ENCODE assay signal across 23 mouse cellular contexts in genomic region chr13:23887026-23887725, GRCm38 (mm10). TPM values are rescaled to one million over a fixed set of nuclear protein-coding genes. Genes with fewer than 3 reads are reported as not detected.
DNase-seq lines count a peak whose midpoint lies in the region; ATAC-seq lines count a peak whose summit lies in the region.
"Had no signal": no experiment of that assay in that cellular context is flagged by ENCODE, and none has a peak within 500 bp of the region (broad histone marks: within the 10 kb centered on the region; RNA-seq: fewer than 3 reads in every experiment).

No protein-coding gene starts in this region.

- H3K36me3 ChIP-seq in liver, embryonic 13.5 days, result no peaks in the 10 kb centered on the region
- H3K36me3 ChIP-seq in liver, embryonic 15.5 days (replicated peaks), result no peaks in the 10 kb centered on the region
- H3K36me3 ChIP-seq: embryonic facial prominence, embryonic 10.5 days; heart, embryonic 13.5 days; hindbrain, embryonic 12.5 days had no signal

- no peak overlapping the region for H3K4me2 ChIP-seq in liver, embryonic 13.5 days
- H3K4me2 ChIP-seq in liver, embryonic 15.5 days, result no peak overlapping the region
- H3K4me2 ChIP-seq: forebrain, embryonic 13.5 days; heart, embryonic 13.5 days; hindbrain, embryonic 12.5 days had no signal

- ATAC-seq in liver, embryonic 13.5 days (ENCODE audit: low read depth), result peak; percentile 71
- peak; percentile 62; the same call in 1 of the 2 replicates for ATAC-seq in liver, embryonic 15.5 days (ENCODE audit: insufficient read depth)
- ATAC-seq in megakaryocyte progenitor cell, adult 5-6 weeks (replicated peaks; ENCODE audit: poor library complexity), result peak; percentile 47
- ATAC-seq: forebrain, embryonic 13.5 days; forebrain, postnatal 0 days had no signal

- WGBS in liver, embryonic 13.5 days (ENCODE audit: insufficient replicate concordance), result 63% methylated on average over 3 of the region's 3 CpGs
- 60% methylated on average over 3 of the region's 3 CpGs for WGBS in liver, embryonic 15.5 days (ENCODE audit: insufficient replicate concordance)

- DNase-seq in liver, embryonic 13.5 days, result peak; percentile 11
- DNase-seq in liver, result no peak
- peak; percentile 23 for DNase-seq in c-Kit-positive CD71-positive TER-119-positive erythroid progenitor cells, embryonic 14.5 days (ENCODE audit: low spot score)
- no peak for DNase-seq in left cerebral cortex, adult 9 months (ENCODE audit: low spot score in 2 of 2)
- no peak for DNase-seq in adrenal gland, postnatal 10 days
- DNase-seq: adrenal gland, postnatal 14 days; cerebellum, adult 2 months; cerebellum, postnatal 10 days; forebrain, postnatal 0 days; gastrocnemius, postnatal 14 days; heart, postnatal 36 days had no signal

- H3K27me3 ChIP-seq in liver, embryonic 13.5 days, result no peaks in the 10 kb centered on the region
- H3K27me3 ChIP-seq in liver, embryonic 15.5 days, result no peaks in the 10 kb centered on the region
- H3K27me3 ChIP-seq: forebrain, embryonic 13.5 days; heart, embryonic 13.5 days; hindbrain, embryonic 12.5 days had no signal

- no peaks in the 10 kb centered on the region for H3K9me3 ChIP-seq in liver, embryonic 13.5 days (replicated peaks)
- no peaks in the 10 kb centered on the region for H3K9me3 ChIP-seq in liver, embryonic 15.5 days (replicated peaks)
- H3K9me3 ChIP-seq: embryonic facial prominence, embryonic 10.5 days; forebrain, embryonic 13.5 days; heart, embryonic 13.5 days; hindbrain, embryonic 12.5 days had no signal

- no peak overlapping the region for H3K4me3 ChIP-seq in liver, embryonic 13.5 days (replicated peaks)
- H3K4me3 ChIP-seq in liver, embryonic 15.5 days (replicated peaks), result no peak overlapping the region
- H3K4me3 ChIP-seq: embryonic facial prominence, embryonic 10.5 days; forebrain, embryonic 13.5 days; heart, embryonic 13.5 days; hindbrain, embryonic 12.5 days had no signal

- H3K4me1 ChIP-seq in liver, embryonic 13.5 days (replicated peaks), result peaks cover 12% of the 10 kb centered on the region; the same call in 1 of the 2 replicates
- H3K4me1 ChIP-seq in liver, embryonic 15.5 days (replicated peaks), result 0 out of 2 replicates have a peak, but pooled peaks cover 7% of the 10 kb centered on the region
- H3K4me1 ChIP-seq: forebrain, embryonic 13.5 days; heart, embryonic 13.5 days; hindbrain, embryonic 12.5 days had no signal

- no peak overlapping the region for H3K27ac ChIP-seq in liver, embryonic 13.5 days
- H3K27ac ChIP-seq in liver, embryonic 15.5 days (replicated peaks), result no peak overlapping the region
- H3K27ac ChIP-seq: embryonic facial prominence, embryonic 10.5 days; forebrain, embryonic 13.5 days; heart, embryonic 13.5 days; hindbrain, embryonic 12.5 days had no signal

- no peak overlapping the region for H3K9ac ChIP-seq in liver, embryonic 13.5 days
- no peak overlapping the region for H3K9ac ChIP-seq in liver, embryonic 15.5 days
- H3K9ac ChIP-seq: forebrain, embryonic 13.5 days; forebrain, postnatal 0 days; heart, embryonic 13.5 days; hindbrain, embryonic 12.5 days had no signal

RNA-seq across cellular contexts. Expression of gene Slc17a1, which starts 19.6 kb away (rescaled TPM):
- polyA plus RNA-seq in liver, embryonic 13.5 days (2015; fragmentation: Nextera tagmentation; extraction: Ambion mirVana), result 0.05 TPM in 1 of 2 replicates, not detected in the other
- 0.32 and 0.59 TPM in 2 replicates for polyA plus RNA-seq in liver, embryonic 15.5 days (2015; fragmentation: Nextera tagmentation; extraction: Ambion mirVana)
- total RNA-seq in megakaryocyte progenitor cell, adult 5-6 weeks (2015), result not detected in 2 replicates
- not detected in 2 replicates for total RNA-seq in megakaryocyte progenitor cell, adult 5-6 weeks (2017)
- total RNA-seq in adrenal gland, postnatal 10 days (2021), result 1 to 10 TPM in 1 of 2 experiments, under 1 TPM in 1; 0.67 to 1.5 TPM
- total RNA-seq: forebrain, postnatal 0 days; gastrocnemius, adult 18-20 months; gastrocnemius, postnatal 14 days; heart, postnatal 36 days; MEL had no signal
- polyA plus RNA-seq: C2C12; cerebellum, adult 2 months; embryonic facial prominence, embryonic 10.5 days; embryonic facial prominence, embryonic 14.5 days; forebrain, embryonic 13.5 days; forebrain, postnatal 0 days; heart, embryonic 13.5 days; heart, postnatal 0 days; hindbrain, embryonic 12.5 days had no signal

RNA-seq across cellular contexts. Expression of gene Slc17a4, which starts 27.6 kb away (rescaled TPM):
- polyA plus RNA-seq in liver, embryonic 13.5 days (2015; fragmentation: Nextera tagmentation; extraction: Ambion mirVana), result 0.06 and 0.07 TPM in 2 replicates
- polyA plus RNA-seq in liver, embryonic 15.5 days (2015; fragmentation: Nextera tagmentation; extraction: Ambion mirVana), result 0.09 and 0.24 TPM in 2 replicates
- total RNA-seq in megakaryocyte progenitor cell, adult 5-6 weeks (2015), result not detected in 2 replicates
- total RNA-seq in megakaryocyte progenitor cell, adult 5-6 weeks (2017), result 0.33 TPM in 1 of 2 replicates, not detected in the other
- 1 to 10 TPM; 3.3 to 5.6 TPM for total RNA-seq in adrenal gland, postnatal 10 days (2021)
- total RNA-seq: forebrain, postnatal 0 days; gastrocnemius, postnatal 14 days; heart, postnatal 36 days; MEL had no signal
- polyA plus RNA-seq: C2C12; cerebellum, adult 2 months; embryonic facial prominence, embryonic 10.5 days; forebrain, embryonic 13.5 days; forebrain, postnatal 0 days; heart, embryonic 13.5 days; heart, postnatal 0 days had no signal

RNA-seq across cellular contexts. Expression of gene Hist1h2ba, which starts 46.8 kb away (rescaled TPM):
- polyA plus RNA-seq in liver, embryonic 13.5 days (2015; fragmentation: Nextera tagmentation; extraction: Ambion mirVana), result not detected in 2 replicates
- polyA plus RNA-seq in liver, embryonic 15.5 days (2015; fragmentation: Nextera tagmentation; extraction: Ambion mirVana), result not detected in 2 replicates
- total RNA-seq in megakaryocyte progenitor cell, adult 5-6 weeks (2015), result not detected in 2 replicates
- not detected in 2 replicates for total RNA-seq in megakaryocyte progenitor cell, adult 5-6 weeks (2017)
- total RNA-seq in adrenal gland, postnatal 10 days (2021), result not detected
- total RNA-seq: adrenal gland, postnatal 14 days; forebrain, postnatal 0 days; gastrocnemius, adult 18-20 months; gastrocnemius, postnatal 14 days; heart, postnatal 36 days; MEL had no signal
- polyA plus RNA-seq: C2C12; cerebellum, adult 2 months; embryonic facial prominence, embryonic 10.5 days; embryonic facial prominence, embryonic 14.5 days; forebrain, embryonic 13.5 days; forebrain, postnatal 0 days; gonadal fat pad, adult 2 months; heart, embryonic 13.5 days; heart, postnatal 0 days; hindbrain, embryonic 12.5 days had no signal

RNA-seq across cellular contexts. Expression of gene Hist1h2aa, which starts 47.1 kb away (rescaled TPM):
- not detected in 2 replicates for polyA plus RNA-seq in liver, embryonic 13.5 days (2015; fragmentation: Nextera tagmentation; extraction: Ambion mirVana)
- polyA plus RNA-seq in liver, embryonic 15.5 days (2015; fragmentation: Nextera tagmentation; extraction: Ambion mirVana), result not detected in 2 replicates
- total RNA-seq in megakaryocyte progenitor cell, adult 5-6 weeks (2015), result not detected in 2 replicates
- not detected in 2 replicates for total RNA-seq in megakaryocyte progenitor cell, adult 5-6 weeks (2017)
- total RNA-seq in adrenal gland, postnatal 10 days (2021), result not detected
- total RNA-seq: adrenal gland, postnatal 14 days; forebrain, postnatal 0 days; gastrocnemius, adult 18-20 months; gastrocnemius, postnatal 14 days; heart, postnatal 36 days; MEL had no signal
- polyA plus RNA-seq: C2C12; cerebellum, adult 2 months; embryonic facial prominence, embryonic 10.5 days; embryonic facial prominence, embryonic 14.5 days; forebrain, embryonic 13.5 days; forebrain, postnatal 0 days; gonadal fat pad, adult 2 months; heart, embryonic 13.5 days; heart, postnatal 0 days; hindbrain, embryonic 12.5 days had no signal

RNA-seq across cellular contexts. Expression of gene Slc17a3, which starts 47.9 kb away (rescaled TPM):
- 2.3 and 3.1 TPM in 2 replicates for polyA plus RNA-seq in liver, embryonic 13.5 days (2015; fragmentation: Nextera tagmentation; extraction: Ambion mirVana)
- polyA plus RNA-seq in liver, embryonic 15.5 days (2015; fragmentation: Nextera tagmentation; extraction: Ambion mirVana), result 6.5 and 7.5 TPM in 2 replicates
- 0.39 TPM in 1 of 2 replicates, not detected in the other for total RNA-seq in megakaryocyte progenitor cell, adult 5-6 weeks (2015)
- total RNA-seq in megakaryocyte progenitor cell, adult 5-6 weeks (2017), result 0.10 TPM in 1 of 2 replicates, not detected in the other
- 1 to 10 TPM; 3.5 to 5.0 TPM for total RNA-seq in adrenal gland, postnatal 10 days (2021)
- total RNA-seq: gastrocnemius, postnatal 14 days; heart, postnatal 36 days; MEL had no signal
- polyA plus RNA-seq: C2C12; embryonic facial prominence, embryonic 10.5 days; forebrain, embryonic 13.5 days; forebrain, postnatal 0 days; gonadal fat pad, adult 2 months; heart, embryonic 13.5 days; heart, postnatal 0 days; hindbrain, embryonic 12.5 days had no signal

Comparison
In these comparisons a context has a peak if more than half of its experiments do, and no peak if none do; other contexts are left out.
1. DNase-seq: peak in liver, embryonic 13.5 days (single experiment) and c-Kit-positive CD71-positive TER-119-positive erythroid progenitor cells, embryonic 14.5 days (single experiment); none in liver (single experiment), left cerebral cortex, adult 9 months (0 of 2) and adrenal gland, postnatal 10 days (single experiment).
2. Peak in every context shown above with its lines, with median percentiles within 50 percentile points of each other: ATAC-seq.